Mouse (Mus musculus) urinary bladder, postnatal 10 days (tissue): ENCODE data around the gene Gemin5.
"Not testable (repeated sequence)": the region's sequence is repeated elsewhere in the genome, so short reads cannot be mapped to it uniquely, and the experiment has no call there.

Experiments used
- DNase-seq: peaks from one replicate; pipeline ENCODE4 v3.0.0; 2022; ENCODE audit warnings: low spot score

Gene Gemin5

GRCm38 (mm10) chr11:58168167-58168915 lies at the start of gene Gemin5:
Gemin5 (minus strand) TSS chr11:58168539.
- peak; percentile 41 for DNase-seq

GRCm38 (mm10) chr11:58216823-58217222 lies 48.5 kb upstream of the Gemin5 start:
- no peak for DNase-seq

GRCm38 (mm10) chr11:58215814-58216213 lies 47.5 kb upstream of the Gemin5 start:
- DNase-seq = no peak

GRCm38 (mm10) chr11:58215049-58215430 lies 46.7 kb upstream of the Gemin5 start:
- DNase-seq = not testable (repeated sequence)

GRCm38 (mm10) chr11:58214391-58215048 lies 46.2 kb upstream of the Gemin5 start:
- no peak for DNase-seq

GRCm38 (mm10) chr11:58213673-58214342 lies 45.5 kb upstream of the Gemin5 start:
- no peak for DNase-seq

- no peak for DNase-seq
Observed at GRCm38 (mm10) chr11:58211682-58212067, 43.3 kb upstream of the Gemin5 start.

- no peak for DNase-seq
Observed at GRCm38 (mm10) chr11:58211062-58211681, 42.8 kb upstream of the Gemin5 start.

GRCm38 (mm10) chr11:58210321-58210886 lies 42.1 kb upstream of the Gemin5 start:
- no peak for DNase-seq

- no peak for DNase-seq
Observed at GRCm38 (mm10) chr11:58201052-58201451, 32.7 kb upstream of the Gemin5 start.

GRCm38 (mm10) chr11:58200226-58200625 lies 31.9 kb upstream of the Gemin5 start:
- DNase-seq = no peak

GRCm38 (mm10) chr11:58199229-58200037 lies 31.1 kb upstream of the Gemin5 start, which contains the start of the genes Igtp and Irgm2:
Igtp (plus strand) TSS chr11:58199556.
Irgm2 (plus strand) TSS chr11:58199618.
- DNase-seq = not testable (repeated sequence)

GRCm38 (mm10) chr11:58198663-58199062 lies 30.3 kb upstream of the Gemin5 start:
- no peak for DNase-seq

- no peak for DNase-seq
Observed at GRCm38 (mm10) chr11:58193860-58194520, 25.7 kb upstream of the Gemin5 start.

- no peak for DNase-seq
Observed at GRCm38 (mm10) chr11:58193326-58193725, 25.0 kb upstream of the Gemin5 start.

GRCm38 (mm10) chr11:58189675-58190074 lies 21.3 kb upstream of the Gemin5 start:
- DNase-seq = no peak

- no peak for DNase-seq
Observed at GRCm38 (mm10) chr11:58183579-58183978, 15.2 kb upstream of the Gemin5 start.

- DNase-seq = no peak
Observed at GRCm38 (mm10) chr11:58180756-58181155, 12.4 kb upstream of the Gemin5 start.

- not testable (repeated sequence) for DNase-seq
Observed at GRCm38 (mm10) chr11:58179986-58180385, 11.6 kb upstream of the Gemin5 start.

GRCm38 (mm10) chr11:58179563-58179962 lies 11.2 kb upstream of the Gemin5 start:
- peak; percentile 20 for DNase-seq
